Mouse (Mus musculus): ENCODE measurements around the gene Gm20662. TPM values are rescaled to one million over a fixed set of nuclear protein-coding genes. Genes with fewer than 3 reads are reported as not detected.

The Gm20662 gene
- polyA plus RNA-seq, 1 experiment from 2014 or later = 0.55 TPM

- no peaks in the 10 kb centered on the region for H3K9me3 ChIP-seq (ENCODE audit: control insufficient read depth, low read length)
- H3K27ac ChIP-seq (replicated peaks in 1 of 2; ENCODE audit: control insufficient read depth in 1 of 2, insufficient read depth in 1 of 2, low read depth in 2 of 2, low read length in 2 of 2) = no peak overlapping the region
- H3K27me3 ChIP-seq (ENCODE audit: control insufficient read depth, insufficient read depth, low read length) = no peaks in the 10 kb centered on the region
- 21% methylated on average over 8 of the region's 8 CpGs for WGBS
- H3K36me3 ChIP-seq (ENCODE audit: control insufficient read depth, insufficient read depth, low read length) = peaks cover 60% of the 10 kb centered on the region
- peaks cover 11 to 16% of the 10 kb centered on the region in 2 experiments for H3K4me1 ChIP-seq (ENCODE audit: control insufficient read depth in 2 of 2, insufficient read depth in 2 of 2, low read length in 2 of 2)
- no peak overlapping the region for H3K4me3 ChIP-seq (ENCODE audit: control insufficient read depth in 1 of 2, insufficient read depth in 1 of 2, low read depth in 1 of 2, low read length in 2 of 2)
- no peak overlapping the region; the same call in 1 of the 2 replicates for H3K9ac ChIP-seq (ENCODE audit: low read length)
- no peak for ATAC-seq (ENCODE audit: insufficient number of reproducible peaks, insufficient read depth, low FRiP score, low read depth)
- no peak overlapping the region for H3K4me2 ChIP-seq (ENCODE audit: low read length)
Measured at GRCm38 (mm10) chr9:108067900-108068299, 71.8 kb downstream of the Gm20662 start.

- Histone ChIP-seq H3K27ac (replicated peaks in 1 of 2; ENCODE audit: control insufficient read depth in 1 of 2, insufficient read depth in 1 of 2, low read depth in 2 of 2, low read length in 2 of 2) (no peak overlapping the region), H3K4me2 (ENCODE audit: low read length) (no peak overlapping the region), H3K9ac (ENCODE audit: low read length) (no peak overlapping the region), H3K4me1 (ENCODE audit: control insufficient read depth in 2 of 2, insufficient read depth in 2 of 2, low read length in 2 of 2) (peaks cover 15 to 27% of the 10 kb centered on the region in 2 experiments), H3K9me3 (ENCODE audit: control insufficient read depth, low read length) (no peaks in the 10 kb centered on the region), H3K4me3 (ENCODE audit: control insufficient read depth in 1 of 2, insufficient read depth in 1 of 2, low read depth in 1 of 2, low read length in 2 of 2) (no peak overlapping the region), H3K36me3 (ENCODE audit: control insufficient read depth, insufficient read depth, low read length) (peaks cover 49% of the 10 kb centered on the region), H3K27me3 (ENCODE audit: control insufficient read depth, insufficient read depth, low read length) (no peaks in the 10 kb centered on the region)
- ATAC-seq (ENCODE audit: insufficient number of reproducible peaks, insufficient read depth, low FRiP score, low read depth) = no peak
- WGBS = 83% methylated on average over 9 of the region's 9 CpGs
Measured at GRCm38 (mm10) chr9:108069007-108069406, 72.9 kb downstream of the Gm20662 start.

GRCm38 (mm10) chr9:108069529-108069928 is 73.4 kb downstream of the Gm20662 start:
- 81% methylated on average over 7 of the region's 7 CpGs for WGBS
- no peak overlapping the region for H3K4me3 ChIP-seq (ENCODE audit: control insufficient read depth in 1 of 2, insufficient read depth in 1 of 2, low read depth in 1 of 2, low read length in 2 of 2)
- H3K9me3 ChIP-seq (ENCODE audit: control insufficient read depth, low read length) = no peaks in the 10 kb centered on the region
- no peaks in the 10 kb centered on the region for H3K27me3 ChIP-seq (ENCODE audit: control insufficient read depth, insufficient read depth, low read length)
- ATAC-seq (ENCODE audit: insufficient number of reproducible peaks, insufficient read depth, low FRiP score, low read depth) = no peak
- no peak overlapping the region for H3K4me2 ChIP-seq (ENCODE audit: low read length)
- no peak overlapping the region for H3K9ac ChIP-seq (ENCODE audit: low read length)
- H3K4me1 ChIP-seq (ENCODE audit: control insufficient read depth in 2 of 2, insufficient read depth in 2 of 2, low read length in 2 of 2) = peaks cover 15 to 28% of the 10 kb centered on the region in 2 experiments
- H3K27ac ChIP-seq (replicated peaks in 1 of 2; ENCODE audit: control insufficient read depth in 1 of 2, insufficient read depth in 1 of 2, low read depth in 2 of 2, low read length in 2 of 2) = no peak overlapping the region
- H3K36me3 ChIP-seq (ENCODE audit: control insufficient read depth, insufficient read depth, low read length) = peaks cover 44% of the 10 kb centered on the region

GRCm38 (mm10) chr9:108071801-108072200 is 75.7 kb downstream of the Gm20662 start:
- Histone ChIP-seq H3K4me2 (ENCODE audit: low read length) (peak overlapping the region; percentile 21; the same call in 1 of the 2 replicates), H3K9me3 (ENCODE audit: control insufficient read depth, low read length) (no peaks in the 10 kb centered on the region), H3K4me1 (ENCODE audit: control insufficient read depth in 2 of 2, insufficient read depth in 2 of 2, low read length in 2 of 2) (peaks cover 15 to 28% of the 10 kb centered on the region in 2 experiments), H3K9ac (ENCODE audit: low read length) (0 out of 2 replicates have a peak overlapping the region, but pooled peaks have one; percentile 38), H3K27ac (replicated peaks in 1 of 2; ENCODE audit: control insufficient read depth in 1 of 2, insufficient read depth in 1 of 2, low read depth in 2 of 2, low read length in 2 of 2) (peak overlapping the region; percentile 80 to 91), H3K36me3 (ENCODE audit: control insufficient read depth, insufficient read depth, low read length) (peaks cover 31% of the 10 kb centered on the region), H3K4me3 (ENCODE audit: control insufficient read depth in 1 of 2, insufficient read depth in 1 of 2, low read depth in 1 of 2, low read length in 2 of 2) (no peak overlapping the region), H3K27me3 (ENCODE audit: control insufficient read depth, insufficient read depth, low read length) (no peaks in the 10 kb centered on the region)
- WGBS = 28% methylated on average over 4 of the region's 4 CpGs
- ATAC-seq (ENCODE audit: insufficient number of reproducible peaks, insufficient read depth, low FRiP score, low read depth) = no peak

GRCm38 (mm10) chr9:108072481-108072924 is 76.4 kb downstream of the Gm20662 start:
- Histone ChIP-seq H3K27me3 (ENCODE audit: control insufficient read depth, insufficient read depth, low read length) (no peaks in the 10 kb centered on the region), H3K4me2 (ENCODE audit: low read length) (peak overlapping the region; percentile 21; the same call in 1 of the 2 replicates), H3K9ac (ENCODE audit: low read length) (peak overlapping the region; percentile 38; the same call in 1 of the 2 replicates), H3K4me3 (ENCODE audit: control insufficient read depth in 1 of 2, insufficient read depth in 1 of 2, low read depth in 1 of 2, low read length in 2 of 2) (no peak overlapping the region), H3K27ac (replicated peaks in 1 of 2; ENCODE audit: control insufficient read depth in 1 of 2, insufficient read depth in 1 of 2, low read depth in 2 of 2, low read length in 2 of 2) (peak overlapping the region; percentile 80 to 91), H3K9me3 (ENCODE audit: control insufficient read depth, low read length) (no peaks in the 10 kb centered on the region), H3K4me1 (ENCODE audit: control insufficient read depth in 2 of 2, insufficient read depth in 2 of 2, low read length in 2 of 2) (peaks cover 15 to 27% of the 10 kb centered on the region in 2 experiments), H3K36me3 (ENCODE audit: control insufficient read depth, insufficient read depth, low read length) (peaks cover 34% of the 10 kb centered on the region)
- peak; percentile 33; the same call in 1 of the 2 replicates for ATAC-seq (ENCODE audit: insufficient number of reproducible peaks, insufficient read depth, low FRiP score, low read depth)
- WGBS = 28% methylated on average over 9 of the region's 9 CpGs

- Histone ChIP-seq H3K9ac (ENCODE audit: low read length) (peak overlapping the region; percentile 45), H3K27me3 (ENCODE audit: control insufficient read depth, insufficient read depth, low read length) (no peaks in the 10 kb centered on the region), H3K4me2 (ENCODE audit: low read length) (peak overlapping the region; percentile 30), H3K9me3 (ENCODE audit: control insufficient read depth, low read length) (no peaks in the 10 kb centered on the region), H3K4me3 (ENCODE audit: control insufficient read depth in 1 of 2, insufficient read depth in 1 of 2, low read depth in 1 of 2, low read length in 2 of 2) (no peak overlapping the region), H3K36me3 (ENCODE audit: control insufficient read depth, insufficient read depth, low read length) (peaks cover 34% of the 10 kb centered on the region), H3K27ac (replicated peaks in 1 of 2; ENCODE audit: control insufficient read depth in 1 of 2, insufficient read depth in 1 of 2, low read depth in 2 of 2, low read length in 2 of 2) (peak overlapping the region; percentile 49 to 80), H3K4me1 (ENCODE audit: control insufficient read depth in 2 of 2, insufficient read depth in 2 of 2, low read length in 2 of 2) (peaks cover 15 to 29% of the 10 kb centered on the region in 2 experiments)
- ATAC-seq (ENCODE audit: insufficient number of reproducible peaks, insufficient read depth, low FRiP score, low read depth) = no peak
- WGBS = 46% methylated on average over 7 of the region's 7 CpGs
Measured at GRCm38 (mm10) chr9:108073141-108073930, 77.2 kb downstream of the Gm20662 start.

- no peak for ATAC-seq (ENCODE audit: insufficient number of reproducible peaks, insufficient read depth, low FRiP score, low read depth)
- peak within 1 kb of the TSS; percentile 76 for H3K4me2 ChIP-seq (ENCODE audit: low read length)
- WGBS = 70% methylated on average over 5 of the region's 5 CpGs
- peak within 1 kb of the TSS; percentile 97 for H3K9ac ChIP-seq (ENCODE audit: low read length)
- H3K9me3 ChIP-seq (ENCODE audit: control insufficient read depth, low read length) = no peaks in the 10 kb centered on the region
- peaks cover 22% of the 10 kb centered on the region for H3K36me3 ChIP-seq (ENCODE audit: control insufficient read depth, insufficient read depth, low read length)
- peak within 1 kb of the TSS; percentile 79 to 84 for H3K4me3 ChIP-seq (ENCODE audit: control insufficient read depth in 1 of 2, insufficient read depth in 1 of 2, low read depth in 1 of 2, low read length in 2 of 2)
- H3K4me1 ChIP-seq (ENCODE audit: control insufficient read depth in 2 of 2, insufficient read depth in 2 of 2, low read length in 2 of 2) = peaks cover 10 to 18% of the 10 kb centered on the region in 2 experiments
- H3K27me3 ChIP-seq (ENCODE audit: control insufficient read depth, insufficient read depth, low read length) = peaks cover 31% of the 10 kb centered on the region
- no peak within 1 kb of the TSS for H3K27ac ChIP-seq (replicated peaks in 1 of 2; ENCODE audit: control insufficient read depth in 1 of 2, insufficient read depth in 1 of 2, low read depth in 2 of 2, low read length in 2 of 2)
Measured at GRCm38 (mm10) chr9:108080168-108080567, 84.0 kb downstream of the Gm20662 start, which contains the start of gene Mst1. TSS of gene Mst1 (plus strand) at chr9:108080436.

Measured in heart, embryonic 14.5 days (tissue).